Mouse (Mus musculus): Measurements from ENCODE around the gene A730061H03Rik.
A peak's percentile ranks its signal among the peaks of the same experiment; 100 is the strongest.

The A730061H03Rik gene

DNA sequence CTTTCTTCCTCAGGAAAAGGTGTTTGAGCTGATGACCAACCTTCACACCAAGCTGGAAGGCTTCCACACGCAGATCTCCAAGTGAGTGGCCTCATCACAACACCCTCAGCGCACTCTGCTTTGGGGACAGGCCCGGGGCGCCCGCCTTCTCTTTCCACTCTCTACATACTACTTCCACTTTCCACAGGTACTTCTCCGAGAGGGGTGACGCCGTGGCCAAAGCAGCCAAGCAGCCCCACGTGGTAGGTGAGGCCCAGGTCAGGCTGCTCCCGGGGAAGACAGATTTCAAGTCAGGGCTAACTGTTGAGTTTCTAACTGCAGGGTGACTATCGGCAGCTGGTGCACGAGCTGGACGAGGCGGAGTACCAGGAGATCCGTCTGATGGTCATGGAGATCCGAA is 20.5 kb upstream of the A730061H03Rik start:
- no peak for DNase-seq

DNA sequence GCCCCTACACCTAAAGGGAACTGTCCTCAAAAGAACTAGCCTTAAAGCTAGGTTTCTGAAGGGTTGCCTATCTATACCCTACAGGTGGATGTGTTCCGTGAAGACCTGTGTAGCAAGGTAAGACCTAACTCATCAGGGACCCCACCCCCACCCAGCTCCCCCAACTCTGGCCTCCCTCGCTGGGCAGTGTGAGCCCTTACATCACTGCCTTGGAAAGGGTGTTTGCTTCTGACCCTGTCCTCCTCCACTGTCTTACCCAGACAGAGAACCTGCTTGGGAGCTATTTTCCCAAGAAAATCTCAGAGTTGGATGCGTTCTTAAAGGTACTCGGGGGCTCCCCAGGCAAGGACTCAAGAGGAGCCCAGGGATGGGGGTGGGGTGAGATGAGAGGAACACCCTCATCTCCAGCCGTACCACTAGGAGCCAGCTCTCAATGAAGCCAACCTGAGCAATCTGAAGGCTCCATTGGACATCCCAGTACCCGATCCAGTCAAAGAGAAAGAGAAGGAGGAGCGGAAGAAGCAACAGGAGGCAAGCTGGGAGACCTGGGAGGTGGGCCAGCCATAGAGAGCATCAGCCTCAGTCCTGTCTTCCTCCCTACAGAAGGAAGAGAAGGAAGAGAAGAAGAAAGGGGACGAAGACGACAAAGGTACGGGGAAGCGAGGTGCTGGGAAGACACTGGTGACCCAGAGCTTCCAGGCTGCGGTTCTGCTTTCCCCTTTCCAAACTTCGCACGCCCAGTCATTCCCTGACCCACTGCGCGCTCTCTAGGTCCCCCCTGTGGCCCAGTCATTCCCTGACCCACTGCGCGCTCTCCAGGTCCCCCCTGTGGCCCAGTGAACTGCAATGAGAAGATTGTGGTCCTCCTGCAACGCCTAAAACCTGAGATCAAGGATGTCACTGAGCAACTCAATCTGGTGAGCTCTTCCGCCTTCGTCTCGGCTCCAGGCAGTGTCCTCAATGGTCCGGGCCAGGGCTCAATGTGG is 19.6 kb upstream of the A730061H03Rik start:
- DNase-seq = no peak

DNA sequence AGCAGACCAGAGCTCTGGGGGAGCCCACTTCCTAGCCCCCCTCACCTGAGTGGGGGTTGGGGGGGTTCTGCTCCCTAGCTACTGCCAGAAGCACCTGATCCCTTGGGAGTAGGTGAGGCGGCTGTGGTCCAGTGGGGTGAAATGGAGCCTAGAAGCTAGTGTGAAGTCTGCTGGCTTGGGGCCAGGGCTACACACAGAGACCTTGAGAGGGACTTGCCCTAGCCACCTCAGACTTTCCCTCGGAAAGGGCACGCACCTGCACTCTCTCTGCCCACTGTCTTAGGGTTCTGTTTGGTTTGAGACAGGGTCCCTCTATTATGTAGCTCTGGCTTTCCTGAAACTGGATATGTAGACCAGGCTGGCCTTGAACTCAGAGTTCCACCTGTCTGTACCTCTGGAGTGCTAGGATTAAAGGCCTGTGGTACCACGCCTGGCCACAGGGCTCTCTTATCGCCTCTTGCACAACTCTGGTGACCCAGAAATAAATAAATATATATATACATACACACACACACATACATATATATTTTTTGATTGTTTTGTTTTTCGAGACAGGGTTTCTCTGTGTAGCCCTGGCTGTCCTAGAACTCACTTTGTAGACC is 18.6 kb upstream of the A730061H03Rik start:
- DNase-seq = peak in 1 of 2 experiments; percentile 52

DNA sequence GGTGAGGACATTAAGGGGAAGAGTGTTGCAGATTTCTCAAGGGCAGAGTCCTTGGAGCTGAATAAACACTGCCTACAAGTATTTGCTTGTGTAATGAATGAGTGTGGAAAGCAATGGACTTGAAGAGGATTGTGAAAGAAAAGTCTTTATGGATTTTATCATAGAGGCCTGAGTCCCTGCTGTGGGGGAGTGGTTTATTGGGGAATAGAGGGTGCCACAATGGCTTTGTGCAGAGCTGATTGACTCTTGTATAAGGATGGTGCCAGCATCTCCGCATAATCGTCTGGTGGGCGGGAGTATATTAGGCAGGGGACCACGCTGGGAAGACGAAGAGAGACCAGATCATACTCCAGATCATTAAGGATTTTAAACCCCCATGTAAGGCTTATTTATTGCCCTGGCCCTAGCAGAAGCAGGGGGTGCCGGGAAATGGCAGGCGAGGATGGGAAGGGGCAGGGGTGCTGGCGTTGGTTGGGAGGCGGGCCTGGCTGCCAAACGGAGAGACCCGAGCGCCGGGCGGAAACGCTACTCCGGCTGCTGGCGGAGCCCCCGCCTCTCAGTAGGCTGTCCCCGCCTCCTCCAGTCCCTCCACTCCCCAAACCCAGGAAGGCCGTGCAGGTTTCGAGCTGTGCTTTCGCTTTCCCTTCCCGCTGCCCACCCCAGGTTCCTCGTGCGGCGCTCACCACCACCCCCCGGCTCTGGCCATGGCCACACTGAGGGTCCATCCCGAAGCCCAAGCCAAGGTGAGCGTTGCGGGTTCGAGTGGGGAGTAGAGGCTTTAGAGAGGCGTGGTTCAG is 17.9 kb upstream of the A730061H03Rik start, which contains the start of gene Psme1:
TSS of gene Psme1 (plus strand) at position 253 of the 797 bp plus-strand sequence.
- peak; percentile 49 to 62 for DNase-seq

DNA sequence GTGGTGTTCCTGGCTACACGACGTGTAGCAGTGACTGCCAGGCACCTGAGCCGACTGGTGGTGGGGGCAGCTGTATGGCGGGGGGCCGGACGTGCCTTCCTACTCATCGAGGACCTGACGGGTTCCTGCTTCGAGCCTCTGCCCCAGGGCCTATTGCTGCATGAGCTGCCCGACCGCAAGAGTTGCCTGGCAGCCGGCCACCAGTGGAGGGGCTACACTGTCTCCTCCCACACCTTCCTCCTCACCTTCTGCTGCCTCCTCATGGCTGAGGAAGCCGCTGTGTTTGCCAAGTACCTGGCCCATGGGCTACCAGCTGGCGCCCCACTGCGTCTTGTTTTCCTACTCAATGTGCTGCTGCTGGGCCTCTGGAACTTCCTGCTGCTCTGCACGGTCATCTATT is 16.2 kb upstream of the A730061H03Rik start:
- no peak for DNase-seq

DNA sequence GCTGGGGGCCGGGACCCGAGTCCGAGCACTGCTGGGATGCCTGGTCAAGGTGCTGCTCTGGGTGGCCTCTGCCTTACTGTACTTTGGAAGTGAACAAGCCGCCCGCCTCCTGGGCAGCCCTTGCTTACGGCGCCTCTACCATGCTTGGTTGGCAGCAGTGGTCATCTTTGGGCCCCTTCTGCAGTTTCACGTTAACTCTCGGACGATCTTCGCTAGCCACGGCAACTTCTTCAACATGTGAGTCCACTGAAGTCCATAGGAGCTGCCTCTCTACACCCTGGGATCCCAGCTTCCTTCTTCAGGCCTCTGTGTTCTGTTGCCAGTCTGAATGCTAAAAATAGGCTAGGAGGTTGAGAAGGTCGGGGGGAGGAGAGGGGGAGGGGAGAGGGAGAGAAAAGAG is 15.5 kb upstream of the A730061H03Rik start:
- no peak for DNase-seq

DNA sequence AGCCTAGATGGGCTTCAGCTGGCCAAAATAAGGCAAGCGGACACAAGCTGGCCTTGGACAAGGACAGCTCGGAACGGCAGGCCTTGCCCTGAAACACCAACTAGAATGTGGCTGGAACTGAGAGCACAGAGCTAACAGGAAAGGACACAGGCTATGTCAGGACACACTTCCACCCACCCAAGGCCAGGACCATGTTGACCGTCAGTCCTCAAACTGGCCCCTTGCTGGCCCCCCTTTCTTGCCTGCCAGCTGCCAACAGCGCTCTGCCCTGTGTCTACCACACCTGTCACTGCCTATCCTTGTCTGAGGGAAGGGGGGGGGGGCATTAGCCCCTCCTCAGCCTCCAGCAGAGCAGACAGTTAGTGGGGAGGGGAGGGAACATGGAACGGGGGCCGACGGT is 15.1 kb upstream of the A730061H03Rik start, which contains the start of gene Fitm1:
TSS of gene Fitm1 (plus strand) at position 316 of the 400 bp plus-strand sequence.
- no peak for DNase-seq

DNA sequence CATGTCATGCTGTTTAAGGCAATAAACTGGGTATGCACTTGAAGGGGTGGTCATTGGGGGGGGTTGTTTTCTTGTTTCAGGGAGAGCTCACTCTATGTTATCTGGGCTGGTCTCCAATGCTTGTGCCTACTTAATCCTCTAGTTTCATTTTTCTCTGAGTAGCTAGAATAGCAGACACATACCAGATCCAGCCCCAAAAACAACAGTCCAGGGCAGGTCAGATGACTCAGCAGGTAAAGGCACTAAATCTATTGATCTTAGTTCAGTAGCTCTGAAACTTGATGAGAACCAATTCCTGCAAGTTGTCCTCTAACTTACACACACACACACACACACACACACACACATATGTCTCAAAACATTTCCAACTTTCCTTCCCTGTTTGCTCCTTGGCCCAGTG is 11.6 kb upstream of the A730061H03Rik start:
- no peak for DNase-seq

DNA sequence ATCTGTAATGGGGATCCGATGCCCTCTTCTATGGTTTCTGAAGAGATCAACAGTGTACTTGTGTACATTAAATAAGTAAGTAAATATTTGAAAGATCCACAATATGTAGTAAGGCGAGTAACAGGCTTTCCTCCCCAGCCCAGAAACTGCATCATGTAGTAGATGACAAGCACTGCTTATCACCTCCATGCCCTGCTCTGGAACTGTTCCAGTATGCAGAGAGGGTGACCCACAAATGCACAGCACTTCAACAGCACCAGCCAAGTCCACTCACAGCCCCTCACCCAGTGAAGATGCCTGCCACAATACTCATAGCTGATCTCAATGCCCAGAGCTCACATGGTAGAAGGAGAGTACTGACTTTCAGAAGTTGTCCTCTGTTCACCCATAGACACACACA is 10.4 kb upstream of the A730061H03Rik start:
- no peak for DNase-seq

DNA sequence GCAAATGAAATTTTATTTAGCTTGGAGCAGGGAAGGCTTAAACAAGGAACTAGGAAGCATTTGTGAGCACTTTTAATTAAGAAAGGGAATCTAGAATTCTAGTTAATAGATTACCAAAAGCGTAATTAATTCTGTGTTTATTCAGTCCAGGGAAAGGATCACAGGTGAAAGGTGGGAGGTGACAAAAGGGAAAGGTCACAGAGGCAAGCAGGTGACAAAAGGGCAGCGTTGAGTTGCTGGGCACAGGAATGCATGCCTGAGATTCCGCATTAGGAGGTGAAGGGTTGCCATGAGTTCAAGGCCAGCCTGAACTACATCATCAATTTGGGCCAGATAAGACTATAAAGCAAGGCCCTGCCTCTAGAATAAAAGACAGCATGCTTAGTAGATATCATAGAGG is 7.3 kb upstream of the A730061H03Rik start:
- DNase-seq = no peak

DNA sequence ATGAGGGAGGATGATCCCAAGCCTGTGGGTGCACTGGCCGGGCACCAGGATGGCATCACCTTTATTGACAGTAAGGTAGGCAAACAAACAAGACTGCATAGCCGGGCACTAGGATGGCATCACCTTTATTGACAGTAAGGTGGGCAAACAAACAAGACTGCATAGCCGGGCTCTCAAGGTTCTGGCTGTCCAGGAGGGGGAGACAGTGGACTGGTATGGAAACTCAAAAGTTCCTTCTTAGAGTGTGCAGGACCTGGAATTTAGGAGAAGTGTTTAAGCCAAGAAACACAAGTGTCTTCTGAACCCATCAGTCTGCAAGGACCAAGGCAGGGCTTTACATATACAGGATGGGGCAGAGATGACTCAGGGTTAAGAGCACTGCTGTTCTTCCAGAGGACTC is 5.5 kb upstream of the A730061H03Rik start:
- no peak for DNase-seq

DNA sequence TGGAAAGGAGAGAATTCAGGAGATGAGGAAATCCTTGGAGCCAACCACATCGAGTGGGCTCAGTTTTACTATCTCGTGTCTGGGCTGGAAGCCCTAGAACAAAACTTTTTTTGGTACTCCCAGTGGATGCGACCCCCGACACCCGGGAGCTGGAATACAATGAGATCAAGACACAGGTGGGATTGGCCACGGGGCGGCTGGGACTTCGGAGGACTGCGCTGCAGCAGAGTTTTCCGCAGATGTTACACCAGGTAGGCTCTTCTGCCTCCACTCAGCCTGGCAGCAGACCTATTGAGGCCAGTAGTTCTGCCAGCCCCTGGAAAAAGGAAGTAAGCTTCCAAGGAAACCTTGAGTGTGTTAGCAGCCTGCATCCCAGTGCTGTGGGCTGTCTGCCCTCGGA is 3.0 kb upstream of the A730061H03Rik start:
- no peak for DNase-seq

DNA sequence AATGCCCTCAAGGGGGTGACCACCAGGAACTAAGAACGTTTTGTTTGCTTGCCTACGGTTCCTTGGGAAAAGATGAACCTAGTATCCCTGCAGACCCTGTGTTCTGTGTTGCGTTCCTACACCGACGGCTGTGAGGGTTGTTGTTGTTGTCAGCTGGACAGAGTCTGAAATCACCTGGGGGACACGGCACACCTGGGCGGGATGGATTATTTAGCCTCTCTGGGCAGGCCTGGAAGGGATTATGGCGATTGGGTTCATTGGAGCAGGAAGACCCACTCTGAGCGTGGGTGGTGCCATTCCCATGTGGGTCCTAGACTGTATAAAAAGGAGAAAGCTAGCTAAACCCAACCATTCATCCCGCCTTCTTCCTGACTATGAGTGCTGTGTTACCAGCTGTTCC is 1.7 kb upstream of the A730061H03Rik start:
- DNase-seq = no peak

DNA sequence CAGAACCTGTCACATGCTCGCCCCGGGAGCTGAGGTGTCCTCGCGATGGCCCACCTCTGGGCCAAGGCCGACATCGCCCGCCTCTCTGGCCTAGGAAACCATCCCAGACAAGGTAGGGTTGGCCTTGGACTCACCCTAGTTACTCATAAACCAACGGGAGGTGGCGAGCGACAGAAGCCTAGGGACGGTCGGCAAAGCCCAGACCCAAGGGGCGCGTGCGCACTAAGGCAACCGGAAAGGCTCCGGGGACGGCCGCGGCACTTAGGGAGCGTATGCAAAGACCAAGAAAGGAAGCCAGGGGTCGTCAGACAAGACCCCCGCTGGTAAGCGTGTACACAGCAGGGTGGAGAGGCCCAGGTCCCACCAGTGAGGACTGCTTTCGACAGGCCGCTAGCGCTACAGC is 406 bp downstream of the A730061H03Rik start, which contains the start of gene Dcaf11:
TSS of gene Dcaf11 (plus strand) at position 208 of the 403 bp plus-strand sequence.
- peak; percentile 90 to 91 for DNase-seq

DNA sequence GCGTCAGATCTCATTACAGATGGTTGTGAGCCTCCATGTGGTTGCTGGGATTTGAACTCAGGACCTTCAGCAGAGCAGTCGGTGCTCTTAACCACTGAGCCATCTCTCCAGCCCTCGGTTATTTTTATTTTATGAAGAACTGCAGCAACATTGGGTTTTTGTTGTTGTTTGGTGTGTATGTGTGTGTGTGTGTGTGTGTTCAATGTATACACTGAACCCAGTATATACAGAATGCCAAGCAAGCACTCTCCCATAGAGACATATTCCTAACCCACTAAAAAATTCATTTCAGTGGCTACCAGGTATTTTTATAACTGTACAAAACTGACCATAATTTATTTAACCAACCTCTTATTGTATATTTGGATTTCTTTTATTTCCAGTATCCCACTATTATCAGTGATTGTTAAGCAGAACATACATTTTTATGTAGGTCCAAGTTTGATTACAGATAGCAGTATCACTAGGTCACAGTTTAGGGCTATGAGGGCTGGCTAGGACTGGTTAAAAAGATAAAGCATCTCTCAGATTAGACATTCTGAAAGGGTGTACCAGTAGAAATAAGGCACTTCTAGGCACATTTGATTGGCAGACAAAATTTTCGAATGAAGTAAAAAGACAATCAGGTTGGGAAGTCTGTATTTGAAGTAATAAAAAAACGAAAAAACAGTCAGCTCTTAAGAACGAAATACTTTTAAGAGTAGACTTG is 1.3 kb downstream of the A730061H03Rik start:
- no peak for DNase-seq

DNA sequence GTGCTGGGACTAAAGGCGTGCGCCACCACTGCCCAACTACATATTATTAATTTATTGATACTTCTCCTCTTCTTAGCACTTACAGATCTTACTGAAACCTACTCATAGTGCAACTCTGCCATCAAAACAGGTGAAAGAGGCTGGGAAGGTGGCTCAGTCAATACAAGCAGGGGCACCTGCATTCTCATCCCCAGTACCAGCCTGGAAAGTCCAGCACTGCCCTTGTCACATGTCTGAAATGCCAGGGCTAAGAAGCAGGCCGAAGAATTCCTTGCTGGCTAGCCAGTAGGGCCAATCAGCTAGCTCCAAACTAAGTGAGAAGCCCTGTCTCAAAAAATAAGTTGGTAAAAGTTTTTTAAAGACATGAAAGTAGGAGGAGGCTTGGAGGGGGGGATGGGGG is 2.6 kb downstream of the A730061H03Rik start:
- DNase-seq = no peak

DNA sequence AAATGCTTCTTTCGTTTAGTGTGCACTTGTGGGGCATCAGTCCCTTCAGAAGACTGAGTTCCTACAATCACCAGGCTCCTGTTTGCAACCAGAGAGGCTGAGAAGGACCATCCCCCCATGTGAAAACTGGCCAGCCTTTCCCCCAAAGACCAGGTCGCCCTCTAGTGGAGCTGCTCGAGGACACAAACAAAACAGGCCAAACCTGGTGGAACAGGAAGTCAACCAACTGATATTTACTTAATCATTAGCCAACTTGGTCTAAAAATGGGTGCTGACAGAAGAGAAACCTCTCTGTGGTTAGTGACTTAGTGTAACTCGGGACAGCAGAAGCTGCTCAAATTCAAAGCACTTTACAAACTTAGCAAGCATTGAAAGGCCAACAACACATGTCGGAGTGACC is 3.2 kb downstream of the A730061H03Rik start:
- DNase-seq = peak; percentile 77 to 78

DNA sequence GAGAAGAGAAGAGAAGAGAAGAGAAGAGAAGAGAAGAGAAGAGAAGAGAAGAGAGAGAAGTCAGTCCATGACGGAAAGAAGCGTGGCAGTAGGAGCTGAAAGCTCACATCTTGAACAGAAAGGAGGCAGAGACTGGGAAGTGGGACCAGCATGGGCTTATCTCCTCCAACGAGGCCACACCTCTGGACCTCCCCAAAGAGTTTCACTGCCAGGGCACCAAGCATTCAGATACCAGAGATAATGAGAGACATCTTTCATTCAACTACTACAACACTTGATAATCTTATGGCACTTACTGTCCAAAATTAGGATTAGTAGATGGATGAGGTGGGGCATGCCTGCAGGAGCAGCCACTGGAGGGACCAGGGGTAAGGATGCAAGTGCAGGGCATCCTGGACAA is 4.4 kb downstream of the A730061H03Rik start:
- DNase-seq = no peak

DNA sequence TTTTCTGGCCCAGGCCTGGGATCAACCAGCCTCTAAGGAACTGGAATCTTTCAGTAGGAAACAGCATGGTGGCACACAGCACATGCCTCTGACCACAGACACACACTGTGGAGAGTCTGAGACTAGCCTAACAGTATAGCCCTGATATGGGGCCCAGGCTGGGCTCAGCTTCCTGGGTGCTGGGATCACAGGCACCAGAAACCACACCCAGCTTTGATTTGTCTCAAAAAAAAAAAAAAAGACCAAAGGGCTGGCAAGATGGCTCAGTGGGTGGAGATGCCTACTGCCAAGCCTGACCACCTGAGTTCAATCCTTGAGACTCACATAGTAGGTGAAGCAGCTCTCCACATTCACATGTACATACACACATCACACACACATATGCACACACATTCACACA is 5.6 kb downstream of the A730061H03Rik start:
- no peak for DNase-seq

DNA sequence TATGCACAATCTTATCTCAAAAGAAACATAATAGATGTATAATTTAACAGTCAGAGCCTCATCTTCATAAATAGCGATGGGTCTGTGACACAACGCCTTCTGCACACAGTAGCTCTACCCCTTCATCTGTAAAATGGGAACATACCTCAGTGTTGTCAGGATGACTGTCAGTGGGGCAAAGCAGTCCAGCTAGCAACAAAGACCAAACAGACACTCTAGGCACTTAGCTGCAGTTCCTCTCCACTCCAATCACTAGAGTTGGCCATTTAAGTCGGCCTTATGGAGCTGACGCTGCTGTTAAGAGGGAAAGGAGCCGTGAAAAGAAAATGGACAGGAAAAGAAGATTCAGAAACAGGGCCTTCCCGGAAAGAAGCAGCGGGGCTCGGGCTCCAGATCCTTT is 8.4 kb downstream of the A730061H03Rik start:
- DNase-seq = no peak

DNA sequence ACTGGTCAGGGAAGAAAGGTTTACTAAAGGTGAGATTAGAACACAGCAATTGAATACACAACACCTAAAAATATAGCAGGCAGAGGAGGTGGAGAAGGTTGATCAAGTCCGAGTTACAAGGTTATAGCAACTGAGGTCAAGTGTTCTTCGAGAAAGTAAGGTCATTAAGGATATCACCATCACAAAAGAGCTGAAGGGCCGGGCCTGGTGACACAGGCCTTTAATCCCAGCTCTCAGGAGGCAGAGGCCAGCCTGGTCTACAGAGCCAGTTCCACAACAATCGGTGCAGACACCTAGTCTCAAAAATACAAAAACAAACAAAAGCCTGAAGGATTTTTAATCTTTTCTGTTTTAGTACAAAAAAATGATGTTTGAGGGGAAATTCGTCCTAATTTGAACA is 8.9 kb downstream of the A730061H03Rik start:
- no peak for DNase-seq

DNA sequence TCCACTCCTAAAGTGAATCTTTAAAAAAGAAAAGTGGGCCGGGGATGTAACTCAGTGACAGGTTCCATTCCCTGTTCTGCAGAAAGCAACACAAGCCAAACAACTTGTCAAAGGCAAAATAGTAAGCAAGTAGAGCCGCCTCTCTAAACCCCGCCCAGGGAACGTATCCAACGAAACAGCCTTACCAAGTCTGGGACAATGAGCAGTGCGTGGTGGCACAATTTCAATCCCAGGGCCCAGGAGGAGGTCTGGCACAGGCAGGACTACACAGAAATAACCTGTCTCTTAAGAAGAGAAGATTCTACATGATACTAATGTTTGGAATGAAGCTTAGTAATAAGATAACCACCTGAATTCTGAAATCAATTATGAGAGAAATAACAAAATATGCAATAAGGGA is 10.0 kb downstream of the A730061H03Rik start:
- DNase-seq = peak; percentile 47 to 55
